Mouse (Mus musculus): ENCODE measurements around the gene Htra1. TPM values are rescaled to one million over a fixed set of nuclear protein-coding genes. Genes with fewer than 3 reads are reported as not detected.
A peak's percentile ranks its signal among the peaks of the same experiment; 100 is the strongest.

Htra1 gene
- polyA plus RNA-seq, 1 experiment = 33.2 TPM

- TF ChIP-seq EP300 (IDR thresholded peaks at IDR 0.05; ENCODE audit: insufficient read depth, low read depth, low read length) = no peak
- TF ChIP-seq POLR2A (IDR thresholded peaks at IDR 0.05; ENCODE audit: insufficient read depth, low read length) = no peak
- no peak for TF ChIP-seq CTCF (IDR thresholded peaks at IDR 0.05; ENCODE audit: low read depth, low read length)
- H3K9ac ChIP-seq (ENCODE audit: low read depth, poor library complexity, severe bottlenecking) = no peak overlapping the region
Measured at GRCm38 (mm10) chr7:130903505-130904074, 32.3 kb upstream of the Htra1 start.

GRCm38 (mm10) chr7:130904571-130905365 is 31.1 kb upstream of the Htra1 start:
- TF ChIP-seq POLR2A (IDR thresholded peaks at IDR 0.05; ENCODE audit: insufficient read depth, low read length) (no peak), EP300 (IDR thresholded peaks at IDR 0.05; ENCODE audit: insufficient read depth, low read depth, low read length) (no peak), CTCF (IDR thresholded peaks at IDR 0.05; ENCODE audit: low read depth, low read length) (no peak)
- H3K27ac ChIP-seq (ENCODE audit: insufficient read depth, low read length) = no peak overlapping the region
- H3K4me3 ChIP-seq (ENCODE audit: low read depth, low read length) = no peak overlapping the region
- no peak overlapping the region for H3K9ac ChIP-seq (ENCODE audit: low read depth, poor library complexity, severe bottlenecking)
- H3K27me3 ChIP-seq (ENCODE audit: control insufficient read depth, insufficient read depth, low read length, poor library complexity, severe bottlenecking) = no peaks in the 10 kb centered on the region
- H3K4me1 ChIP-seq (ENCODE audit: control insufficient read depth, insufficient read depth, low read length) = no peaks in the 10 kb centered on the region
- no peaks in the 10 kb centered on the region for H3K9me3 ChIP-seq (replicated peaks; ENCODE audit: control insufficient read depth, insufficient read depth, low read length, poor library complexity, severe bottlenecking)
- H3K36me3 ChIP-seq (ENCODE audit: control insufficient read depth, insufficient read depth, low read length, poor library complexity, severe bottlenecking) = peaks cover 21% of the 10 kb centered on the region

More at GRCm38 (mm10) chr7:130903505-130904074, 32.3 kb upstream of the Htra1 start:
- no peaks in the 10 kb centered on the region for H3K27me3 ChIP-seq (ENCODE audit: control insufficient read depth, insufficient read depth, low read length, poor library complexity, severe bottlenecking)
- no peaks in the 10 kb centered on the region for H3K9me3 ChIP-seq (replicated peaks; ENCODE audit: control insufficient read depth, insufficient read depth, low read length, poor library complexity, severe bottlenecking)
- H3K27ac ChIP-seq (ENCODE audit: insufficient read depth, low read length) = no peak overlapping the region
- no peaks in the 10 kb centered on the region for H3K4me1 ChIP-seq (ENCODE audit: control insufficient read depth, insufficient read depth, low read length)
- no peak overlapping the region for H3K4me3 ChIP-seq (ENCODE audit: low read depth, low read length)
- H3K36me3 ChIP-seq (ENCODE audit: control insufficient read depth, insufficient read depth, low read length, poor library complexity, severe bottlenecking) = peaks cover 22% of the 10 kb centered on the region

GRCm38 (mm10) chr7:130910841-130911240 is 25.1 kb upstream of the Htra1 start:
- no peak overlapping the region for H3K4me3 ChIP-seq (ENCODE audit: low read depth, low read length)
- H3K27me3 ChIP-seq (ENCODE audit: control insufficient read depth, insufficient read depth, low read length, poor library complexity, severe bottlenecking) = no peaks in the 10 kb centered on the region
- H3K27ac ChIP-seq (ENCODE audit: insufficient read depth, low read length) = no peak overlapping the region
- no peak overlapping the region for H3K9ac ChIP-seq (ENCODE audit: low read depth, poor library complexity, severe bottlenecking)
- H3K4me1 ChIP-seq (ENCODE audit: control insufficient read depth, insufficient read depth, low read length) = no peaks in the 10 kb centered on the region
- H3K36me3 ChIP-seq (ENCODE audit: control insufficient read depth, insufficient read depth, low read length, poor library complexity, severe bottlenecking) = peaks cover 8% of the 10 kb centered on the region
- TF ChIP-seq EP300 (IDR thresholded peaks at IDR 0.05; ENCODE audit: insufficient read depth, low read depth, low read length) (no peak), POLR2A (IDR thresholded peaks at IDR 0.05; ENCODE audit: insufficient read depth, low read length) (no peak), CTCF (IDR thresholded peaks at IDR 0.05; ENCODE audit: low read depth, low read length) (no peak)
- H3K9me3 ChIP-seq (replicated peaks; ENCODE audit: control insufficient read depth, insufficient read depth, low read length, poor library complexity, severe bottlenecking) = no peaks in the 10 kb centered on the region

- Histone ChIP-seq H3K4me3 (ENCODE audit: low read depth, low read length) (no peak overlapping the region), H3K9ac (ENCODE audit: low read depth, poor library complexity, severe bottlenecking) (no peak overlapping the region), H3K27ac (ENCODE audit: insufficient read depth, low read length) (no peak overlapping the region), H3K27me3 (ENCODE audit: control insufficient read depth, insufficient read depth, low read length, poor library complexity, severe bottlenecking) (no peaks in the 10 kb centered on the region), H3K9me3 (replicated peaks; ENCODE audit: control insufficient read depth, insufficient read depth, low read length, poor library complexity, severe bottlenecking) (no peaks in the 10 kb centered on the region), H3K36me3 (ENCODE audit: control insufficient read depth, insufficient read depth, low read length, poor library complexity, severe bottlenecking) (no peaks in the 10 kb centered on the region), H3K4me1 (ENCODE audit: control insufficient read depth, insufficient read depth, low read length) (no peaks in the 10 kb centered on the region)
- TF ChIP-seq CTCF (IDR thresholded peaks at IDR 0.05; ENCODE audit: low read depth, low read length) = peak; percentile 32
- no peak for TF ChIP-seq EP300 (IDR thresholded peaks at IDR 0.05; ENCODE audit: insufficient read depth, low read depth, low read length)
Measured at GRCm38 (mm10) chr7:130914693-130915363, 21.1 kb upstream of the Htra1 start.

GRCm38 (mm10) chr7:130918260-130918659 is 17.7 kb upstream of the Htra1 start:
- H3K27ac ChIP-seq (ENCODE audit: insufficient read depth, low read length) = no peak overlapping the region
- no peak overlapping the region for H3K9ac ChIP-seq (ENCODE audit: low read depth, poor library complexity, severe bottlenecking)
- TF ChIP-seq POLR2A (IDR thresholded peaks at IDR 0.05; ENCODE audit: insufficient read depth, low read length) = no peak
- no peak for TF ChIP-seq EP300 (IDR thresholded peaks at IDR 0.05; ENCODE audit: insufficient read depth, low read depth, low read length)
- TF ChIP-seq CTCF (IDR thresholded peaks at IDR 0.05; ENCODE audit: low read depth, low read length) = no peak
- no peaks in the 10 kb centered on the region for H3K27me3 ChIP-seq (ENCODE audit: control insufficient read depth, insufficient read depth, low read length, poor library complexity, severe bottlenecking)
- no peaks in the 10 kb centered on the region for H3K36me3 ChIP-seq (ENCODE audit: control insufficient read depth, insufficient read depth, low read length, poor library complexity, severe bottlenecking)
- no peaks in the 10 kb centered on the region for H3K4me1 ChIP-seq (ENCODE audit: control insufficient read depth, insufficient read depth, low read length)
- no peaks in the 10 kb centered on the region for H3K9me3 ChIP-seq (replicated peaks; ENCODE audit: control insufficient read depth, insufficient read depth, low read length, poor library complexity, severe bottlenecking)
- H3K4me3 ChIP-seq (ENCODE audit: low read depth, low read length) = no peak overlapping the region
